Comparison of ENCODE assay signal across 20 mouse cellular contexts in the genomic region with DNA sequence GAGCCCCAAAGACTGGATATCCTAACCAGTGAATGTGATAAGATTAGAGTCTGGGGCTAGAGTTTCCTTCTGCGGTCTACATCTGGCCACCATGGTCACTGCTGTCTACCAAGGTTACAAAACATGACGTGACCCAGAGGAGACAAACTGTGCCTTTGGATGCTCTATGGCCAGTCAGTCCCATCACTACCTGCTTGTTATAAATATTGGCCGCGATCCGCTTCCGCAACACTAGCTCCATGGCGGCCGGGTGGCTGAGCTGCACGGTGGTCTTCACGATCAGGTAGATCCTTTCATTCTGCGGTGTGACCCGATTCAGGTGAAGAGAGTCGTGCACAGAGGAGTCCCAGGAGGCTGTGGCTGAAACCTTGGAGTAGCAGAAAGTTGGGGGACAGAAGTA.
"Had no signal": no experiment of that assay in that cellular context is flagged by ENCODE, and none has a peak within 500 bp of the region (broad histone marks: within the 10 kb centered on the region; RNA-seq: fewer than 3 reads in every experiment).

No protein-coding gene starts in this region.

- H3K4me3 ChIP-seq: gastrocnemius, adult 2 months; heart, adult 2 months; heart, embryonic 13.5 days; heart, embryonic 15.5 days; intestine, embryonic 15.5 days; kidney, embryonic 15.5 days; limb, embryonic 13.5 days; limb, embryonic 15.5 days; liver, embryonic 12.5 days had no signal

- H3K4me1 ChIP-seq: heart, embryonic 15.5 days; kidney, embryonic 15.5 days; limb, embryonic 13.5 days; limb, embryonic 15.5 days had no signal

- H3K9me3 ChIP-seq: heart, embryonic 15.5 days; intestine, embryonic 15.5 days; kidney, embryonic 15.5 days; limb, embryonic 13.5 days; limb, embryonic 15.5 days; liver, embryonic 12.5 days had no signal

- DNase-seq: gastrocnemius, adult 2 months; gastrocnemius, postnatal 10 days; gastrocnemius, postnatal 25 days; heart, adult 2 months; kidney, adult 18-20 months; kidney, adult 9 months; kidney, postnatal 14 days; layer of hippocampus, adult 9-11 months; layer of hippocampus, postnatal 36 days; left cerebral cortex, postnatal 4 days had no signal

- H3K27ac ChIP-seq: gastrocnemius, adult 2 months; heart, adult 2 months; heart, embryonic 13.5 days; heart, embryonic 15.5 days; hindbrain, embryonic 14.5 days; intestine, embryonic 15.5 days; kidney, embryonic 15.5 days; kidney, postnatal 0 days; limb, embryonic 13.5 days; limb, embryonic 15.5 days; liver, embryonic 12.5 days; liver, embryonic 14.5 days had no signal

- H3K9ac ChIP-seq: heart, embryonic 13.5 days; heart, embryonic 15.5 days; hindbrain, embryonic 14.5 days; intestine, embryonic 15.5 days; kidney, embryonic 15.5 days; limb, embryonic 13.5 days; limb, embryonic 15.5 days; liver, embryonic 12.5 days; liver, embryonic 14.5 days had no signal
